Mouse (Mus musculus) C2C12 (cell line): Measurements from ENCODE around the gene Mapk8ip3.
A peak's percentile ranks its signal among the peaks of the same experiment; 100 is the strongest.

Source experiments
- CEBPB ChIP-seq: IDR thresholded peaks from one replicate; pipeline ENCODE4 v1.6.1; 2011; ENCODE audit warnings: low read depth, mild to moderate bottlenecking, control low read depth, moderate library complexity
- CTCF ChIP-seq: IDR thresholded peaks from one replicate; pipeline ENCODE4 v1.5.1; 2011; ENCODE audit not compliant: control insufficient read depth, insufficient read depth, insufficient read length
- FOSL1 ChIP-seq: IDR thresholded peaks from one replicate; pipeline ENCODE4 v1.8.0; 2011; ENCODE audit warnings: mild to moderate bottlenecking, low read length; ENCODE audit not compliant: poor library complexity, insufficient read depth, severe bottlenecking
- MAX ChIP-seq: IDR thresholded peaks from one replicate; pipeline ENCODE4 v1.6.1; 2011; ENCODE audit warnings: mild to moderate bottlenecking, control low read depth
- MYOD1 ChIP-seq: IDR thresholded peaks from one replicate; pipeline ENCODE4 v1.6.1; 2011; ENCODE audit warnings: low read depth; ENCODE audit not compliant: control insufficient read depth, insufficient read length
- MYOG ChIP-seq: IDR thresholded peaks from one replicate; pipeline ENCODE4 v1.6.1; 2011; ENCODE audit not compliant: control insufficient read depth, insufficient read length; ENCODE audit errors: extremely low read depth
- USF1 ChIP-seq: IDR thresholded peaks from one replicate; pipeline ENCODE4 v1.6.1; 2011; ENCODE audit warnings: low read depth, mild to moderate bottlenecking, control low read depth, moderate library complexity

- TF ChIP-seq CTCF (no peak), FOSL1 (no peak), CEBPB (no peak), MAX (no peak), USF1 (peak; percentile 94), MYOG (no peak), MYOD1 (no peak)
Measured at GRCm38 (mm10) chr17:24850065-24850772, 86.6 kb downstream of the Mapk8ip3 start, which contains the start of gene Fahd1.
